Mouse (Mus musculus) megakaryocyte-erythroid progenitor cell, adult 5 weeks (primary cell): Measurements from ENCODE around the gene Ldlrad3. TPM values are rescaled to one million over a fixed set of nuclear protein-coding genes. Genes with fewer than 3 reads are reported as not detected.

Source experiments
- polyA plus RNA-seq: library from polyadenylated mRNA; stranded (reverse); fragments of >175 nt; gene quantifications from 2 replicates; pipeline ENCODE4 v1.2.3, GENCODE M21; 2012

Ldlrad3 gene
- 3.4 and 4.5 TPM in 2 replicates for polyA plus RNA-seq

GRCm38 (mm10) chr2:102185951-102186561, at the start of gene Ldlrad3:
Gene Ldlrad3 (minus strand): TSS chr2:102186385.

Other genes starting within 250 kb of the Ldlrad3 start
- gene Trim44, start 221.4 kb upstream of the Ldlrad3 start, polyA plus RNA-seq = 12.5 and 25.3 TPM in 2 replicates